Mouse (Mus musculus) ES-CJ7 (cell line): ENCODE results near the gene Gm8994.
"Not testable (repeated sequence)": the region's sequence is repeated elsewhere in the genome, so short reads cannot be mapped to it uniquely, and the experiment has no call there.

Experiments used
- DNase-seq: peaks from one replicate; pipeline ENCODE4 v3.0.0; 2011; ENCODE audit warnings: low read depth, low spot score

Gm8994 gene

GRCm38 (mm10) chr6:136327239-136327638 is at the start of gene Gm8994:
TSS of gene Gm8994 (plus strand) at chr6:136327539.
- DNase-seq = not testable (repeated sequence)

GRCm38 (mm10) chr6:136277685-136278084 is 49.7 kb upstream of the Gm8994 start:
- DNase-seq = no peak

- no peak for DNase-seq
Observed at GRCm38 (mm10) chr6:136284565-136284964, 42.8 kb upstream of the Gm8994 start.

GRCm38 (mm10) chr6:136286180-136286579 is 41.2 kb upstream of the Gm8994 start:
- DNase-seq = no peak

- DNase-seq = no peak
Observed at GRCm38 (mm10) chr6:136286589-136286988, 40.8 kb upstream of the Gm8994 start.

- no peak for DNase-seq
Observed at GRCm38 (mm10) chr6:136291424-136291823, 35.9 kb upstream of the Gm8994 start.

GRCm38 (mm10) chr6:136291951-136292714 is 35.2 kb upstream of the Gm8994 start:
- no peak for DNase-seq

- DNase-seq = peak; percentile 44
Observed at GRCm38 (mm10) chr6:136293700-136294099, 33.6 kb upstream of the Gm8994 start.

GRCm38 (mm10) chr6:136295821-136296220 is 31.5 kb upstream of the Gm8994 start:
- no peak for DNase-seq

- no peak for DNase-seq
Observed at GRCm38 (mm10) chr6:136296251-136296650, 31.1 kb upstream of the Gm8994 start.

GRCm38 (mm10) chr6:136303514-136303913 is 23.8 kb upstream of the Gm8994 start:
- no peak for DNase-seq

GRCm38 (mm10) chr6:136304369-136304988 is 22.9 kb upstream of the Gm8994 start:
- no peak for DNase-seq

- DNase-seq = no peak
Observed at GRCm38 (mm10) chr6:136309487-136309886, 17.9 kb upstream of the Gm8994 start.

GRCm38 (mm10) chr6:136328416-136328815 is 1.1 kb downstream of the Gm8994 start:
- DNase-seq = not testable (repeated sequence)

- DNase-seq = no peak
Observed at GRCm38 (mm10) chr6:136340669-136341068, 13.3 kb downstream of the Gm8994 start.

- no peak for DNase-seq
Observed at GRCm38 (mm10) chr6:136341093-136341492, 13.8 kb downstream of the Gm8994 start.

- no peak for DNase-seq
Observed at GRCm38 (mm10) chr6:136343868-136344267, 16.5 kb downstream of the Gm8994 start.

- no peak for DNase-seq
Observed at GRCm38 (mm10) chr6:136345034-136345433, 17.7 kb downstream of the Gm8994 start.

GRCm38 (mm10) chr6:136345641-136346040 is 18.3 kb downstream of the Gm8994 start:
- DNase-seq = no peak

- no peak for DNase-seq
Observed at GRCm38 (mm10) chr6:136347053-136347452, 19.7 kb downstream of the Gm8994 start.

- DNase-seq = no peak
Observed at GRCm38 (mm10) chr6:136347631-136348030, 20.3 kb downstream of the Gm8994 start.

- DNase-seq = peak; percentile 91
Observed at GRCm38 (mm10) chr6:136353399-136354184, 26.3 kb downstream of the Gm8994 start.
